ENCODE assay signal across 22 mouse cellular contexts in the genomic region with DNA sequence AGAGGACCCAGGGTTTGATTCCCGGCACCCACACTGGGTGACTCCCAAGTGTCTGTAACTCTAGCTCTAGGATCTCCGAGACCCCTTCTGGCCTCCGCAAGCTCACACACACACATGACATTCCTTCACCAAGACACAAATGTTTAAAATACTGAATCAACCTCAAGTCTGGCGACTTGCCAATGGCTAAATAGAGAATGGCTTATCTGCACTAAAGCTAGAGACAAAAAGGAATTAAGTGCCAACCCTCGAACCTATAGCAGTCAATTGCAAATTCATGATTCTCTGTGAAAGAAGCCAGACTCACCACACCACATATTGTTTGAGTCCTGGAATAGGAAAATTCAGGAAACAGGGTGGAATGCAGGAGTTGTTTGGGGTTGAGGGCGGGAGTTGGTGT. TPM values are rescaled to one million over a fixed set of nuclear protein-coding genes. Genes with fewer than 3 reads are reported as not detected.
DNase-seq lines count a peak whose midpoint lies in the region; ATAC-seq and TF ChIP-seq lines count a peak whose summit lies in the region.
"Had no signal": no experiment of that assay in that cellular context is flagged by ENCODE, and none has a peak within 500 bp of the region (broad histone marks: within the 10 kb centered on the region; RNA-seq: fewer than 3 reads in every experiment).

No protein-coding gene starts in this region.

- DNase-seq in heart, postnatal 10 days = peak; percentile 3 to 6
- no peak for DNase-seq in heart, adult 11 months
- no peak for DNase-seq in lung, postnatal 4 days
- DNase-seq in MEL (ENCODE audit: low read depth, low spot score) = peak; percentile 81
- peak; percentile 4 for DNase-seq in mesoderm, embryonic 11.5 days (ENCODE audit: low read depth, low spot score)
- DNase-seq in layer of hippocampus, adult 18-20 months (ENCODE audit: low spot score in 2 of 2) = no peak
- DNase-seq: adrenal gland, postnatal 25 days; cerebellum, adult 2 months; gastrocnemius, postnatal 25 days; heart, adult 18-20 months; kidney, adult 2 months; lung, postnatal 10 days; thymus, postnatal 4 days had no signal

- intact Hi-C loops in heart, postnatal 10 days (cut with DNase I) = no loop called here

- ATAC-seq in lung, embryonic 16.5 days (ENCODE audit: low read depth) = 0 out of 2 replicates have a peak, but pooled peaks have one; percentile 20
- ATAC-seq: forebrain, embryonic 14.5 days; hindbrain, postnatal 0 days; intestine, embryonic 15.5 days had no signal

- H3K36me3 ChIP-seq in lung, embryonic 16.5 days (ENCODE audit: control insufficient read depth, insufficient read depth, low read length) = no peaks in the 10 kb centered on the region
- H3K36me3 ChIP-seq in MEL (ENCODE audit: control insufficient read depth in 1 of 2, insufficient read depth in 2 of 2, low read length in 2 of 2) = peaks cover 0 to 3% of the 10 kb centered on the region in 2 experiments; a peak in 2 of 4 replicates
- H3K36me3 ChIP-seq: heart, embryonic 12.5 days; hindbrain, embryonic 12.5 days; intestine, embryonic 15.5 days; liver, embryonic 15.5 days had no signal

- TF ChIP-seq CTCF in MEL (IDR thresholded peaks at IDR 0.05 in 2 of 3, conservative IDR thresholded peaks at IDR 0.05 in 1 of 3; ENCODE audit: control insufficient read depth in 1 of 3, insufficient read depth in 1 of 3, low read depth in 2 of 3, low read length in 3 of 3, poor library complexity in 1 of 3, severe bottlenecking in 1 of 3) = no peak

- H3K27ac ChIP-seq in lung, embryonic 16.5 days (ENCODE audit: low read length) = no peak overlapping the region
- H3K27ac ChIP-seq in MEL (ENCODE audit: control insufficient read depth, low read depth, low read length) = no peak overlapping the region
- H3K27ac ChIP-seq: hindbrain, embryonic 12.5 days; hindbrain, postnatal 0 days; intestine, embryonic 15.5 days; liver, embryonic 15.5 days had no signal

- no peak overlapping the region for H3K9ac ChIP-seq in lung, embryonic 16.5 days (ENCODE audit: low read length)
- H3K9ac ChIP-seq in MEL (ENCODE audit: control insufficient read depth, low read depth, low read length, poor library complexity, severe bottlenecking) = no peak overlapping the region
- H3K9ac ChIP-seq: heart, embryonic 12.5 days; hindbrain, embryonic 12.5 days; intestine, embryonic 15.5 days; liver, embryonic 15.5 days had no signal

- H3K79me2 ChIP-seq in MEL (ENCODE audit: control insufficient read depth, insufficient read depth, low read length, poor library complexity) = no peaks in the 10 kb centered on the region

- 34% methylated on average over 6 of the region's 6 CpGs for WGBS in lung, embryonic 16.5 days

- no peaks in the 10 kb centered on the region for H3K4me1 ChIP-seq in lung, embryonic 16.5 days (replicated peaks; ENCODE audit: control insufficient read depth, insufficient read depth, low read length)
- H3K4me1 ChIP-seq in MEL (ENCODE audit: control insufficient read depth in 1 of 2, insufficient read depth in 2 of 2, low read length in 2 of 2) = peaks cover 0 to 14% of the 10 kb centered on the region in 2 experiments; a peak in 3 of 4 replicates
- H3K4me1 ChIP-seq: hindbrain, embryonic 12.5 days; intestine, embryonic 15.5 days had no signal

- no peaks in the 10 kb centered on the region for H3K9me3 ChIP-seq in lung, embryonic 16.5 days (ENCODE audit: control insufficient read depth, low read length)
- no peaks in the 10 kb centered on the region for H3K9me3 ChIP-seq in MEL (replicated peaks; ENCODE audit: insufficient read depth, low read length)
- H3K9me3 ChIP-seq: heart, embryonic 12.5 days; hindbrain, embryonic 12.5 days; intestine, embryonic 15.5 days; liver, embryonic 15.5 days had no signal

- no peak overlapping the region for H3K4me3 ChIP-seq in lung, embryonic 16.5 days (ENCODE audit: low read length)
- H3K4me3 ChIP-seq in MEL (ENCODE audit: control insufficient read depth in 1 of 2, insufficient read depth in 1 of 2, low read depth in 2 of 2, low read length in 2 of 2) = no peak overlapping the region
- H3K4me3 ChIP-seq: heart, embryonic 12.5 days; hindbrain, embryonic 12.5 days; intestine, embryonic 15.5 days; liver, embryonic 15.5 days had no signal

- H3K27me3 ChIP-seq in lung, embryonic 16.5 days (ENCODE audit: control insufficient read depth, insufficient read depth, low read depth, low read length) = no peaks in the 10 kb centered on the region
- H3K27me3 ChIP-seq in MEL (ENCODE audit: control insufficient read depth in 1 of 2, insufficient read depth in 2 of 2, low read length in 2 of 2) = no peaks in the 10 kb centered on the region
- H3K27me3 ChIP-seq: CH12.LX; heart, embryonic 12.5 days; hindbrain, embryonic 12.5 days; intestine, embryonic 15.5 days; liver, embryonic 15.5 days had no signal

- no peak for TF ChIP-seq RAD21 in MEL (IDR thresholded peaks at IDR 0.05; ENCODE audit: low read depth, low read length)

- no peak for TF ChIP-seq EP300 in MEL (IDR thresholded peaks at IDR 0.05; ENCODE audit: low read depth in 1 of 2, low read length in 2 of 2)

- H3K4me2 ChIP-seq in lung, embryonic 16.5 days (ENCODE audit: low read depth, low read length) = no peak overlapping the region
- H3K4me2 ChIP-seq: heart, embryonic 12.5 days; hindbrain, embryonic 12.5 days; intestine, embryonic 15.5 days; liver, embryonic 15.5 days; midbrain, embryonic 11.5 days had no signal

- no peak for TF ChIP-seq POLR2A in MEL (IDR thresholded peaks at IDR 0.05; ENCODE audit: control insufficient read depth in 1 of 2, insufficient read depth in 1 of 2, low read depth in 1 of 2, low read length in 2 of 2, poor library complexity in 1 of 2)

TF ChIP-seq in MEL, 35 proteins besides CTCF, POLR2A, EP300 and RAD21:
- 0 out of 2 replicates have a peak, but pooled peaks have one; percentile 14 for TF ChIP-seq SIN3A (IDR thresholded peaks at IDR 0.05; ENCODE audit: low read length)
- peak; percentile 54 for TF ChIP-seq GATA1 (IDR thresholded peaks at IDR 0.05; ENCODE audit: low read depth, low read length)
- no peak for TF ChIP-seq ETS1 (IDR thresholded peaks at IDR 0.05; ENCODE audit: low read depth, low read length)
- peak; percentile 24; the same call in 1 of the 2 replicates for TF ChIP-seq MYC (IDR thresholded peaks at IDR 0.05; ENCODE audit: low read depth, low read length)

RNA-seq across cellular contexts. Expression of a gene that starts 28.1 kb away (rescaled TPM):
- total RNA-seq in heart, postnatal 10 days (2021) = 1 to 10 TPM; 9.6 to 9.8 TPM
- 46.0 and 50.1 TPM in 2 replicates for polyA plus RNA-seq in lung, embryonic 16.5 days (2015; fragmentation: Nextera tagmentation; extraction: Ambion mirVana)
- total RNA-seq in MEL (2012; rRNA removed) = 21.5 and 24.3 TPM in 2 replicates
- 10 to 100 TPM; 24.1 to 32.9 TPM for polyA plus RNA-seq in MEL (2012; ENCODE audit: insufficient read depth in 1 of 2, insufficient read length in 2 of 2, low read depth in 1 of 2, low replicate concordance in 2 of 2, missing spikeins in 1 of 2)
- 10 to 100 TPM; 59.8 to 72.5 TPM for total RNA-seq in layer of hippocampus, adult 18-20 months (2021)

Comparison
In these comparisons a context has a peak if more than half of its experiments do, and no peak if none do; other contexts are left out.
1. DNase-seq: peak in heart, postnatal 10 days (2 of 2), MEL (single experiment) and mesoderm, embryonic 11.5 days (single experiment); none in heart, adult 11 months (single experiment), lung, postnatal 4 days (0 of 2) and layer of hippocampus, adult 18-20 months (0 of 2).